Mouse (Mus musculus): ENCODE measurements around the gene Psmd7.

DNA sequence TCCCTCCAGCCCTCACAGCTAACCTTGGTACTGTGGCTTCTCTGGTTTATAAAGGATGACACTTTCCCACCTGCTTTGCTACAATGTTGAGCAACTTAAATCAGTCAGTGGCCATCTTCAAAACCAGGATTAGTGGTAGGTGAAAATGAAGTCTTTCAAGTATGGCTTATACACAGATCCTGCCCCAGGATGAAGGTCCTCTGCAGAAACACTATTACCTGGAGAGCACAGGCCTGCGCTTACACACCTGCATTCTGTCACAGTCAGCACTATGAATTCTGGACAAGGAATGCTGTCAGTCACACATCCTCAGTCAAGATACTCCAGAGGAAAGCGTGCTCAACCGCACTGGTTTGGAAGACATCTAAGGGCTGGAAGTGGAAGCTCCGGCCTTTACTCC lies 6.7 kb downstream of the Psmd7 start:
- TF ChIP-seq CTCF (conservative IDR thresholded peaks at IDR 0.05; ENCODE audit: insufficient read depth, insufficient read length, low read depth, low read length) = no peak
- TF ChIP-seq POLR2A (IDR thresholded peaks at IDR 0.05; ENCODE audit: low read depth, low read length) = no peak

All from kidney, adult 2 months (tissue).